Comparison of ENCODE assay signal across 8 mouse cellular contexts in the genomic region with DNA sequence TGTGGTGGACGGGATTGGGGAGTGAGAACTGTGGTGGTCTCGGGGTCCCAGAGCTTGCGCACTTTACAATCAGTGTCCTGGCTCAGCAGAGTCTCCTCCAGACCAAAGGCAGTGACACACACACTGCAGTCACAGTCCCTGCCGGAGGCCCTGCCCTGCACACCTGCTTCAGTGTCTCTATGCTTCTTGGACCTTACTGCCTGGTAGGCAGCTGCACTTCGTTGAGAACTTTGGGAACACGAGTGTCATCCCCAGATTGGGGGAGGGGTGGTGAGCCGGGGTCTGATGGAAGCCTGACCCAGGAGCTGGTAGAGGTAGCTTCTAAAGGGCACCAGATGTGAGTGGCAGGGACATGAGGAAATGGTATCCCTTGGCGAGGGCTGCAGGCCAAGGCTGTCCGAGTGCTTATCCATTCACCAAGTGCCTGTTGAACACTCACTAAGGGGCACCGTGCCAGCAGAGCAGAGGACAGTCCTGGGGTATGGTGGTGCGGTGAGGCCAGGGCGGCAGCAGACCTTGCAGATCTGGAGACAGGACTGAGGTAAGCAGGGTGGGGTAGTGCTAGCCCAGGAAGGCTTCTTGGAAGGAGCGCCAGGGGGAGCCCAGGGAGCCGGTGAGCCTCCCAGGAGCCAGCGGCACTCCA. TPM values are rescaled to one million over a fixed set of nuclear protein-coding genes. Genes with fewer than 3 reads are reported as not detected.
DNase-seq lines count a peak whose midpoint lies in the region; TF ChIP-seq lines count a peak whose summit lies in the region.
"Had no signal": no experiment of that assay in that cellular context is flagged by ENCODE, and none has a peak within 500 bp of the region (broad histone marks: within the 10 kb centered on the region; RNA-seq: fewer than 3 reads in every experiment).

No protein-coding gene starts in this region.

- peaks cover 4% of the 10 kb centered on the region; the same call in 1 of the 2 replicates for H3K79me2 ChIP-seq in heart, adult 2 months (replicated peaks; ENCODE audit: control insufficient read depth, insufficient read depth, low read length)

- H3K36me3 ChIP-seq in E14TG2a.4 (ENCODE audit: insufficient read depth, low read length) = peaks cover 4% of the 10 kb centered on the region
- H3K36me3 ChIP-seq in heart, adult 2 months (ENCODE audit: control insufficient read depth, insufficient read depth, low read length) = no peaks in the 10 kb centered on the region
- peaks cover 14% of the 10 kb centered on the region for H3K36me3 ChIP-seq in small intestine, adult 2 months (ENCODE audit: control insufficient read depth, insufficient read depth, low read length)
- H3K36me3 ChIP-seq: midbrain, embryonic 12.5 days had no signal

- TF ChIP-seq POLR2A in heart, adult 2 months (IDR thresholded peaks at IDR 0.05; ENCODE audit: insufficient read depth, low read depth, low read length) = no peak
- no peak; the same call in none of the 2 replicates for TF ChIP-seq POLR2A in small intestine, adult 2 months (IDR thresholded peaks at IDR 0.05; ENCODE audit: low read depth, low read length)

- H3K4me3 ChIP-seq in E14TG2a.4 (replicated peaks; ENCODE audit: low read length) = peak overlapping the region; percentile 35
- H3K4me3 ChIP-seq in heart, adult 2 months = no peak overlapping the region
- H3K4me3 ChIP-seq in small intestine, adult 2 months (ENCODE audit: low read depth, low read length) = peak overlapping the region; percentile 45
- H3K4me3 ChIP-seq: midbrain, embryonic 12.5 days had no signal

- H3K9ac ChIP-seq in heart, adult 2 months (ENCODE audit: low read depth, low read length) = no peak overlapping the region
- H3K9ac ChIP-seq: midbrain, embryonic 12.5 days had no signal

- no peaks in the 10 kb centered on the region for H3K9me3 ChIP-seq in E14TG2a.4 (ENCODE audit: low read length)
- H3K9me3 ChIP-seq: midbrain, embryonic 12.5 days had no signal

- peak; percentile 39 for DNase-seq in 3T3-L1 (ENCODE audit: low read depth, low spot score)
- DNase-seq in heart, adult 2 months = peak; percentile 66 to 74
- peak; percentile 90 for DNase-seq in kidney, postnatal 14 days
- no peak for DNase-seq in urinary bladder, postnatal 14 days (ENCODE audit: low spot score)
- no peak for DNase-seq in right cerebral cortex, postnatal 14 days

- no peak for TF ChIP-seq EP300 in heart, adult 2 months (IDR thresholded peaks at IDR 0.05; ENCODE audit: insufficient read depth, low read depth, low read length)

- no peak overlapping the region for H3K27ac ChIP-seq in heart, adult 2 months
- peak overlapping the region; percentile 89 for H3K27ac ChIP-seq in small intestine, adult 2 months (ENCODE audit: insufficient read depth, low read depth, low read length)
- H3K27ac ChIP-seq: midbrain, embryonic 12.5 days had no signal

- intact Hi-C loops in heart, adult 2 months (cut with DNase I) = no loop called here

- 55% methylated on average over 15 of the region's 15 CpGs for WGBS in heart, adult 2 months
- WGBS in small intestine, adult 2 months = 28% methylated on average over 15 of the region's 15 CpGs

- no peaks in the 10 kb centered on the region for H3K27me3 ChIP-seq in E14TG2a.4 (ENCODE audit: insufficient read depth, low read length)
- H3K27me3 ChIP-seq in heart, adult 2 months (ENCODE audit: control insufficient read depth, insufficient read depth, low read length) = no peaks in the 10 kb centered on the region
- no peaks in the 10 kb centered on the region for H3K27me3 ChIP-seq in small intestine, adult 2 months (ENCODE audit: control insufficient read depth, insufficient read depth, low read length)
- H3K27me3 ChIP-seq: midbrain, embryonic 12.5 days had no signal

- H3K4me1 ChIP-seq in E14TG2a.4 (replicated peaks; ENCODE audit: low read depth, low read length) = peaks cover 77% of the 10 kb centered on the region
- peaks cover 10% of the 10 kb centered on the region for H3K4me1 ChIP-seq in heart, adult 2 months (ENCODE audit: control insufficient read depth, insufficient read depth, low read length)
- peaks cover 67% of the 10 kb centered on the region for H3K4me1 ChIP-seq in small intestine, adult 2 months (ENCODE audit: control insufficient read depth, insufficient read depth, insufficient read length, low read length)

- no peak for TF ChIP-seq CTCF in E14TG2a.4 (conservative IDR thresholded peaks at IDR 0.05; ENCODE audit: low read length)
- no peak for TF ChIP-seq CTCF in heart, adult 2 months (IDR thresholded peaks at IDR 0.05)
- 0 out of 2 replicates have a peak, but pooled peaks have one; percentile 18 for TF ChIP-seq CTCF in small intestine, adult 2 months (IDR thresholded peaks at IDR 0.05; ENCODE audit: extremely low read depth, insufficient read length, insufficient replicate concordance, low read depth, low read length)

RNA-seq across cellular contexts. Expression of gene Fance, which starts 33.4 kb away (rescaled TPM):
- 10 to 100 TPM; 11.2 to 12.0 TPM for total RNA-seq in heart, adult 2 months (2021)
- 7.4 and 11.8 TPM in 2 replicates for polyA plus RNA-seq in heart, adult 2 months (2012; rRNA removed)
- polyA plus RNA-seq in small intestine, adult 2 months (2012; rRNA removed) = 13.3 and 16.6 TPM in 2 replicates

RNA-seq across cellular contexts. Expression of gene Ppard, which starts 47.4 kb away (rescaled TPM):
- 10 to 100 TPM; 31.5 to 35.9 TPM for total RNA-seq in heart, adult 2 months (2021)
- 31.2 and 33.0 TPM in 2 replicates for polyA plus RNA-seq in heart, adult 2 months (2012; rRNA removed)
- polyA plus RNA-seq in small intestine, adult 2 months (2012; rRNA removed) = 118 and 203 TPM in 2 replicates

RNA-seq across cellular contexts. Expression of gene Rpl10a, which starts 48.4 kb away (rescaled TPM):
- 100 to 1,000 TPM; 360 to 417 TPM for total RNA-seq in heart, adult 2 months (2021)
- polyA plus RNA-seq in heart, adult 2 months (2012; rRNA removed) = 634 and 1,197 TPM in 2 replicates
- 1,432 and 2,365 TPM in 2 replicates for polyA plus RNA-seq in small intestine, adult 2 months (2012; rRNA removed)

Comparison
In these comparisons a context has a peak if more than half of its experiments do, and no peak if none do; other contexts are left out.
1. DNase-seq: peak in 3T3-L1 (single experiment), heart, adult 2 months (2 of 2) and kidney, postnatal 14 days (single experiment); none in urinary bladder, postnatal 14 days (single experiment) and right cerebral cortex, postnatal 14 days (single experiment).